Mouse (Mus musculus): ENCODE data around the gene Sart3.

The Sart3 gene

GRCm38 (mm10) chr5:113751521-113752157 lies 20.7 kb downstream of the Sart3 start:
- ChIA-PET POLR2A (interaction anchor here in 2 of 4 experiments (0.9 to 2.7 kb wide), 8 partner anchors 9 to 165 kb away, joined by 3 to 7 read pairs (median 4); partner anchors contain the start of gene Ficd (in 1 of the 2)), CTCF (interaction anchor here in 3 of 4 experiments (0.6 to 1.4 kb wide), 5 partner anchors 22 to 390 kb away, joined by 3 to 6 read pairs (median 4); partner anchors contain the start of gene 1700069L16Rik (in 1 of the 3))

DNA sequence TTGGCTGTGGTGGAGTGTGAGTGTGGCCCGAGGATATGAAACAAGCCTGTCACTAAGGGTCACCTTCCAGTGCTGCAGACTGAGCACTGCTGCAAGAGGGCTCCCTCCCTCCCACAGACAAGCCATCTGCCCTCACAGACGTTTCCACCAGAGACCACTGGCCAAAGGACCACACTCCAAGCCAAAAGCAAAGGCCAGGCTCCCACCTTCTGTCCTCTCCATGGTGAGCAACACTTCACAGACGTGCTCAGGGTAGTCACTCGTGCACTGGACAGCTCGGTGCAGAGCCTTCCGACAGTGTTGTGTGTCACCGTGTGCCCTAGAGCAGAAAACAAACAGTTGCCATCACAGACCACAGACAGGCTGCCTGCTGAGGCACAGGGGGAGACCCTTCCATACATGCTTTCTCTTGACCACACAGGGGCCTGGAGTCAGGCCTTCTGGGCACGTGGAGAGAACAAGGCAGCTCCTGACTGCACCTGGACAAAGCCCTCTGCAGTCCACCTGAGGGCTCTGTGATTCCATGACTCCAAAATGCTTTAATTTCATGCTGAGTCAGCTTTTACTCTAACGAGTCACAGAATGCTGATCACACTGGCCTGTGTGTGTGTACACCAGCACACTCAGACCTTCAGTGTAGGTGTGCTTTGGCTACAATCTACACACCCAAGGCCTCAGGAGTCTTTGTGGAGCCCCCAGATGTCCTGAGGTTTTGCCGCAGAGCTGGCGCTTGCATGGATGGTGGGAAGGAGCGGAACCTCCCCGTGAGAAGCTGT lies 23.6 kb downstream of the Sart3 start:
- CTCF ChIA-PET: interaction anchor here in 3 of 4 experiments (0.7 to 1.6 kb wide), 6 partner anchors 18 to 435 kb away, joined by 3 to 4 read pairs (median 3); no protein-coding TSS in a partner anchor

DNA sequence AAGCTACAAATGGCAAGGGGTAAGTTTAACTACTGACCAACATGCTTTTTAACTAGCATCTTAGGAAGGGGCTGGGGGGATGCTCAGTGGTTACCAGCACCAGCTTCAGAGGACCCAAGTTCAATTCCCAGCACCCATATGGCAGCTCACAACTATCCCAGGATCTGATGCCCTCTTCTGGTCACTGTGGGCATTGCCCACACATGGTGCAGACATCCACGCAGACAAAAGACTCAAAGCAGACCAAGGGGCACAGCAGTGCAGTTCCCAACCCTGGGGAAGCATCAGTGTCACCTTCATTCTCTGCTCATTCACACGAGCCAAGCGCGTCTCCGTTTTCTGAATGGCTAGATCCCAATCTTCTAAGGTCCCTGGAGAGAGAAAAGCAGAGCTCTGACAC lies 24.7 kb downstream of the Sart3 start:
- CTCF ChIA-PET: interaction anchor here (0.6 to 1.9 kb wide), 22 partner anchors 11 to 434 kb away, joined by 3 to 8 read pairs (median 3); partner anchors contain the start of gene Ficd (in 1 of the 4)
- POLR2A ChIA-PET: interaction anchor here in 3 of 4 experiments (0.6 to 3.8 kb wide), 12 partner anchors 8 to 434 kb away, joined by 3 to 27 read pairs (median 3); partner anchors contain the start of genes Ficd (in 2 of the 3) and Iscu (in 1 of the 3)

More for the DNA sequence above, 23.6 kb downstream of the Sart3 start:
- POLR2A ChIA-PET: interaction anchor here (0.5 to 3.8 kb wide), 13 partner anchors 9 to 441 kb away, joined by 3 to 27 read pairs (median 3); partner anchors contain the start of genes Sart3 (in 2 of the 4), Ficd (in 1 of the 4) and Iscu (in 1 of the 4)

DNA sequence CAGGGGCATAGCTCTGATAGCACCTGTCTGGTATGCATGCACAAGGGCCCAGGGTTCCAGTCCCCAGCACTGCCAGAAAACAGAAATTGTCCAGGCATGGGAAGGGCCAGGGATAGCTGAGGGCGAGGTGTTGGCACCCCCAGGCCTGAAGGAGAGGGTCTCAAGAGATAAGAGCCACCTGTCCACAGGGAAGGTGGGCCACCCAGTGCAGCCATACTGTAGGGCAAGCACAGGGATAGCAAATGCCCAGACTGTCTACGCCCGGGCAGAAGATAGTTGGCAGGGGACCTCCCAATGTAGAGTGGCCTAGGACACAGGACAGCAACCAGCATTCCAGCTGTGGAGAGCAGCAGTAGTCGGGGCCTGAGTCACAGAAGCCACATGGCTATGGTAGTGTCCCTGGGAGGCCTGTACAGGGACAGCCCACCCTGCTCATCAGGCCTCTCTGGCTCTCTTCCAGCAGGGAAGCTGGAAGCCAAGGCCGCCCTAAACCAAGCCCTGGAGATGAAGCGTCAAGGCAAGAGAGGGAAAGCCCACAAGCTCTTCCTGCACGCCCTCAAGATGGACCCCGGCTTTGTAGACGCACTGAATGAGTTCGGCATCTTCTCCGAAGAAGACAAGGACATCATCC lies 34.6 kb downstream of the Sart3 start:
- CTCF ChIA-PET: interaction anchor here in 3 of 4 experiments (0.6 to 0.9 kb wide), 3 partner anchors 74 to 216 kb away, joined by 3 read pairs; no protein-coding TSS in a partner anchor

DNA sequence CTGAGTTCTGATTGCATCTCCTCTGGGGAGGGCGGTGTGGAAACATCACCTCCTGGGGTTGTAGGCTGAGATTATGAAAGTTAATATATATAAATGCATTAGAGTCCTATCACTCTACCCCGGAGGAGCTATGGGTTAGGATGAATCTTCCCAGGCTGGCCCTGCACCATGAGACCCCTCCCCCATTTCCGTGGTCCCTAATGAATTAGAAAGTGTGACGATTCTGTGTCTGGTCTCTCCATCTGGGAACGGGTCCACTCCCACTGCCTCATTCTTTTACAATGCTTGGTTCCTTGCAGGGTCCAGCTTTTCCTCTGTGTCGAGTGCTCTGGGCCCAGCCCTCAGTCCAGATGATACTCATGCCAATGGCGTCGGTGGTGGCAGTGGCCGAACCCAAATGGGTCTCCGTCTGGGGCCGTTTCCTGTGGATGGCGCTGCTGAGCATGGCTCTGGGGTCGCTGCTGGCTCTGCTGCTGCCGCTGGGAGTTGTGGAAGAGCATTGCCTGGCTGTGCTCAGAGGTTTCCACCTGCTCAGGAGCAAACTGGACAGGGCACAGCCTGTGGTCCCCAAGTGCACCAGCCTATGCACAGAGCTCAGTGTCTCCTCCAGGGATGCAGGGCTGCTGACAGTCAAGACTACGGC lies 35.7 kb downstream of the Sart3 start:
- POLR2A ChIA-PET: interaction anchor here in 3 of 4 experiments (0.6 to 3.4 kb wide), 19 partner anchors 10 to 404 kb away, joined by 3 to 27 read pairs (median 4); partner anchors contain the start of genes Iscu (in 1 of the 3) and Sart3 (in 1 of the 3)
- CTCF ChIA-PET: interaction anchor here in 3 of 4 experiments (0.5 to 2.9 kb wide), 11 partner anchors 11 to 361 kb away, joined by 3 to 18 read pairs (median 6); partner anchors contain the start of gene 1700069L16Rik (in 1 of the 3)

More for the DNA sequence above, 34.6 kb downstream of the Sart3 start:
- POLR2A ChIA-PET: interaction anchor here in 2 of 4 experiments (0.7 to 3.4 kb wide), 8 partner anchors 9 to 495 kb away, joined by 3 to 27 read pairs (median 4); partner anchors contain the start of genes Iscu (in 1 of the 2) and Sart3 (in 1 of the 2)

DNA sequence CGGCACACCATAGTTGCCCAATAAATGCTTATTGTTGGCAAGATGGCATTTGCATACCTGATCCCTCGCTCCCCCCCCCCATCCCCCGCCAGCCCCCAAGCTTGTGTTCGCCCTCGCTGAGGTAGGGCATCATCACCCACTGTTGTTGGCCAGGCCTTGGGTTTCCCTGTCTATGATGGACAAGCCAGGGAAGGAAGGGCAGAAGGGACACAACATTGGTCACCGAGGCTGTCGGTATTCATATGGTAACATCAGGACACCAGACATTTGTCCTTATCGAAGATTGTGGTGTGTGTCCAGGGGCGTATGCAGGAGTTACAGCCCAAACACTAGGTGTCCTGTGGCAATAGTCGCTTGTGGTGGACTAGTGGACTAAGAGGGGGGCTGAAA lies 36.2 kb downstream of the Sart3 start:
- ChIA-PET POLR2A (interaction anchor here in 3 of 4 experiments (0.6 to 3.4 kb wide), 41 partner anchors 11 to 832 kb away, joined by 3 to 27 read pairs (median 3); partner anchors contain the start of genes Iscu (in 2 of the 3), 1700069L16Rik (in 1 of the 3), Fam222a (in 1 of the 3) and Sgsm1 (in 1 of the 3)), CTCF (interaction anchor here (0.5 to 2.9 kb wide), 25 partner anchors 11 to 1460 kb away, joined by 3 to 18 read pairs (median 5); partner anchors contain the start of genes 1700069L16Rik (in 1 of the 4), Coro1c (in 1 of the 4), Sgsm1 (in 1 of the 4) and Tpst2 (in 1 of the 4))

DNA sequence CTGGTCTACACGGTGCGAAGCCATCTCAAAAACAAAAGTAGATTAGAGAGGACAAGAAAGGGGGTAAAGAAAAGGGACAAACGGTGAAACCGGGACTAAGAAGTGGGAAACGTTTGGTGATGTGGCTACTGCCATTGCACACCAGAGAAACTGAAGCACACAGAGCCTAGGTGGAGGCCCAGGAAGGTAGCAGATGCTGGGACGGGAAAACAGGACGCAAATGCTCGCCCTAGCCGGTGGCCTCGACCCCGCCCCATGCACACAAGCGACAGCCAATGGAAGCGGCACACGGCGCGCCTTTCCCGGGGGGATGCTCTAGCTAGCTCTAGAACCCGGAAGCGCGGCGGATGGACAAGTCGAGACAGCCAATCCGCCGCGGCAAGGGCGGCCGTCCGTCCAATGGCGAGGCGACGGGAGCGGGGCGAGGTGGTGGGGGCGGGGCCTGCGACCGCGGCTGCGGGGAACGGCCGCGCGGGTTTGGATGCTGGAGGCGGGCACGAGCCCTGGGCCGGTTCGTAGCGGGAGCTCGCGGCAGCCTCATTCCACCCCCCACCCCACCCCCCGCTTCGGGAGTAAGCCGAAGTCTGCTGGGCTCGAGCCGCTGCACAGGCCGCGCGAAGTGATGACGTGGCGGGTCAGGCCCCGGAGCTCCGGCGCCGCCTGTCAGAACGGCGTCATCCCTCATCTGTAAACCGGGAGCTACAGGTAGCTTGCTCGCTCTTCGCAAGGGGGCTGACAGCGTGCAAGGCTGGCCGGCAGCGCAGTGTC lies 36.8 kb downstream of the Sart3 start, which contains the start of gene Ficd:
Gene Ficd, plus strand, starts transcription at position 459 of the 768 bp plus-strand sequence.
- CTCF ChIA-PET: interaction anchor here (0.6 to 2.9 kb wide), 29 partner anchors 11 to 1459 kb away, joined by 3 to 18 read pairs (median 5); partner anchors contain the start of genes 1700069L16Rik (in 2 of the 4), Coro1c (in 1 of the 4), Sgsm1 (in 1 of the 4) and Tpst2 (in 1 of the 4)
- POLR2A ChIA-PET: interaction anchor here (0.6 to 3.4 kb wide), 56 partner anchors 9 to 1073 kb away, joined by 3 to 27 read pairs (median 3); partner anchors contain the start of genes Iscu (in 2 of the 4), 1700069L16Rik (in 1 of the 4), Fam222a (in 1 of the 4) and Sart3 (in 1 of the 4)

- CTCF ChIA-PET: interaction anchor here (0.5 to 2.9 kb wide), 18 partner anchors 10 to 1459 kb away, joined by 3 to 18 read pairs (median 6); partner anchors contain the start of genes 1700069L16Rik (in 2 of the 4), Coro1c (in 1 of the 4) and Tpst2 (in 1 of the 4)
- POLR2A ChIA-PET: interaction anchor here (0.6 to 2.4 kb wide), 39 partner anchors 10 to 1073 kb away, joined by 3 to 16 read pairs (median 3); partner anchors contain the start of genes 1700069L16Rik (in 1 of the 4), Iscu (in 1 of the 4), Sart3 (in 1 of the 4) and Sgsm1 (in 1 of the 4)
Observed at GRCm38 (mm10) chr5:113735023-113735344, 37.3 kb downstream of the Sart3 start.

- ChIA-PET CTCF (interaction anchor here in 3 of 4 experiments (0.5 to 2.9 kb wide), 7 partner anchors 10 to 361 kb away, joined by 3 to 18 read pairs (median 6); partner anchors contain the start of gene 1700069L16Rik (in 2 of the 3)), POLR2A (interaction anchor here in 3 of 4 experiments (0.6 to 2.4 kb wide), 16 partner anchors 13 to 619 kb away, joined by 3 to 16 read pairs (median 3); partner anchors contain the start of gene Sart3 (in 1 of the 3))
Observed at GRCm38 (mm10) chr5:113734376-113734775, 37.9 kb downstream of the Sart3 start.

DNA sequence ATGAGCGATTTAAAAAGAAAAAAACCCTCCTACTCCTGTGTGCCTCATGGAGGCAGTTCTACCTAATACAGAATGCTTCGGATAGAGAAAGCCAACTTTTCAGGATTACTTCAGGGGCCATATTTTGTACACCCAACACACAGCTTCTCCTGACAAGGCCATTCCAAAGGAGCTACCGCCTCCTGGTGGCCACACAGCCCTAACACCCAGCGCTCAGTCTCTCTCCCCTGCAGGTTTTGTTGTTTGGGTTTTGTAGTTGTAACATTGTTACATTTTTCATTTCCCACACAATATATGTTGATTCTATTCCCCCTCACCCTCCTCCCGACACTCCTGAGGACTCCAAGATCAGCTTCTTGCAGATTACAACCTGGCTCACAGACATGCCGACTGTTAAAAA lies 40.1 kb downstream of the Sart3 start:
- ChIA-PET POLR2A (interaction anchor here in 3 of 4 experiments (0.9 to 1.7 kb wide), 7 partner anchors 9 to 357 kb away, joined by 3 to 7 read pairs (median 4); no protein-coding TSS in a partner anchor), CTCF (interaction anchor here (0.5 to 2.2 kb wide), 38 partner anchors 30 to 822 kb away, joined by 3 to 11 read pairs (median 4); partner anchors contain the start of gene Wscd2 (in 1 of the 4))

DNA sequence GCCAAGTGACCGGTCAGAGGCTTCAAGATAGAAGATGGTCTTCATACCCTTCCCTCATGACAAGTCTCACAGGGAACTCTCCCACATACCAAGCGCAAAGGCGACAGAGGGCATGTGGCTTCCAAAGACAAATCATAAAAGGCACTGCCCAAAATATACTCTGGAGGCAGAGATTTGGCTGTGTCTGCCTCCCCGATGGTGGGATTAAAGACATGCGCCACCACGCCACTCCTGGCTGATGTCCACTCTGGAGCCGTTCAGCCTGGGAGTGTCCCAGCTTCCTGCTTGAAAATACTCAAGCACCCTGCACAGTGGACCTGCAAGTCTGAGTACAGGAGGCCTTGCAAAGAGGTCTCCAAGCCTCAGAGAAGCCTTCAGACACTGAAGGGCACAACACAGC lies 41.1 kb downstream of the Sart3 start:
- ChIA-PET POLR2A (interaction anchor here in 3 of 4 experiments (0.6 to 1.7 kb wide), 9 partner anchors 80 to 442 kb away, joined by 3 to 7 read pairs (median 3); no protein-coding TSS in a partner anchor), CTCF (interaction anchor here (0.5 to 2.2 kb wide), 15 partner anchors 16 to 556 kb away, joined by 3 to 8 read pairs (median 4); no protein-coding TSS in a partner anchor)

DNA sequence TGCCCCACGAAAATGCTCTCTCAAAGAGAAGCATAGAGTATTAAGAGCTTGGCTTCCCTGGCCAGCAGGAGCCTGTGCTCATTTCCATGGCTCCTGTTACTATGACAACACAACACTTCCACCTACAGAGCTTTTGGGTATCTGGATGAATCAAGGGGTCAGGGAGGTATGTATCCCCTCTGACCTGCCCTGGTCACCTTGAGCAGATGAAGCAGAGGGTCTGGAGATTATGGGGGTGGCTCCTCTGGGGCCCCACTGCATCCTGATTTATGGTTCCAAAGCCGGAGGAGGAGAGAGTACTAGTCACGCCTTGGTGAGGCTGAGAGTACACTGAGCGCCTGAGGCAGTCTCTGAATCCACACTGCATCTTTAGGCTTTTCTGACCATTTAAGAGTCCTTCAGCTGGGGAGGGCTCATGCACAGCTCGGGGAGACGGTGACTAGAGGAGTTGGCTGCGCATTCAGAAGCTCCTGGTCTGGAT lies 41.6 kb downstream of the Sart3 start:
- ChIA-PET CTCF (interaction anchor here (0.5 to 2.2 kb wide), 15 partner anchors 15 to 892 kb away, joined by 3 to 8 read pairs (median 4); no protein-coding TSS in a partner anchor), POLR2A (interaction anchor here in 3 of 4 experiments (0.6 to 1.7 kb wide), 11 partner anchors 81 to 456 kb away, joined by 3 to 7 read pairs (median 3); no protein-coding TSS in a partner anchor)

GRCm38 (mm10) chr5:113728691-113729090 lies 43.6 kb downstream of the Sart3 start:
- POLR2A ChIA-PET: interaction anchor here in 1 of 4 experiments (0.5 to 1.0 kb wide), 2 partner anchors 44 to 143 kb away, joined by 4 read pairs; partner anchors contain the start of genes Iscu and Sart3

GRCm38 (mm10) chr5:113728011-113728410 lies 44.3 kb downstream of the Sart3 start:
- ChIA-PET POLR2A (interaction anchor here in 2 of 4 experiments (0.5 to 1.8 kb wide), 10 partner anchors 11 to 359 kb away, joined by 3 to 12 read pairs (median 4); partner anchors contain the start of genes Iscu (in 1 of the 2) and Sart3 (in 1 of the 2)), CTCF (interaction anchor here in 3 of 4 experiments (0.6 to 2.1 kb wide), 6 partner anchors 17 to 501 kb away, joined by 3 to 6 read pairs (median 3); partner anchors contain the start of gene Tmem211 (in 1 of the 3))

More at GRCm38 (mm10) chr5:113728691-113729090, 43.6 kb downstream of the Sart3 start:
- CTCF ChIA-PET: interaction anchor here in 1 of 4 experiments (1.0 to 2.1 kb wide), 3 partner anchors 353 to 502 kb away, joined by 3 to 6 read pairs (median 3); partner anchors contain the start of gene Tmem211

Data from embryonic stem cell, embryonic (primary cell).